Mouse (Mus musculus) hindbrain, embryonic 13.5 days (tissue): ENCODE measurements around the gene Dnajb1. TPM values are rescaled to one million over a fixed set of nuclear protein-coding genes. Genes with fewer than 3 reads are reported as not detected.
A peak's percentile ranks its signal among the peaks of the same experiment; 100 is the strongest.

ENCODE experiments used
- ATAC-seq: fragments of 200-750 bp; cut with Nextera tagmentation; 2 replicates; pipeline ENCODE4 v1.8.0; 2017; ENCODE audit warnings: moderate TSS enrichment; ENCODE audit not compliant: low FRiP score
- H3K27ac ChIP-seq: fragments of 300-500 bp; sonication (generic); 2 replicates; pipeline ENCODE4 v1.5.1; 2015; ENCODE audit warnings: inconsistent platforms, mild to moderate bottlenecking, moderate library complexity
- H3K27me3 ChIP-seq: fragments of 300-500 bp; sonication (generic); 2 replicates; pipeline ENCODE4 v1.6.1; 2015; ENCODE audit warnings: mild to moderate bottlenecking, inconsistent platforms
- H3K36me3 ChIP-seq: fragments of 300-500 bp; sonication (generic); 2 replicates; pipeline ENCODE4 v1.6.1; 2015; ENCODE audit warnings: mild to moderate bottlenecking, inconsistent platforms
- H3K4me1 ChIP-seq: fragments of 300-500 bp; sonication (generic); replicated peaks from 2 replicates; pipeline ENCODE4 v1.6.1; 2015; ENCODE audit warnings: inconsistent platforms
- H3K4me2 ChIP-seq: fragments of 300-500 bp; sonication (generic); 2 replicates; pipeline ENCODE4 v1.6.1; 2015; ENCODE audit warnings: inconsistent platforms, mild to moderate bottlenecking, moderate library complexity
- H3K4me3 ChIP-seq: fragments of 300-500 bp; sonication (generic); 2 replicates; pipeline ENCODE4 v1.5.1; 2015; ENCODE audit warnings: mild to moderate bottlenecking, inconsistent platforms
- H3K9ac ChIP-seq: fragments of 300-500 bp; sonication (generic); 2 replicates; pipeline ENCODE4 v1.6.1; 2015; ENCODE audit warnings: mild to moderate bottlenecking, inconsistent platforms
- H3K9me3 ChIP-seq: fragments of 300-500 bp; sonication (generic); 2 replicates; pipeline ENCODE4 v1.6.1; 2016; ENCODE audit warnings: inconsistent platforms
- WGBS: fragments of 180-500 bp; shearing (Covaris S2); methylation state at CpG from one replicate; pipeline ENCODE4 v1.1.7; 2015; 5-methylcytosine and 5-hydroxymethylcytosine counted together
- polyA plus RNA-seq: library from polyadenylated mRNA; unstranded; fragments of >200 nt; fragmentation: Nextera tagmentation; extraction: Ambion mirVana; gene quantifications from 2 replicates; pipeline ENCODE4 v1.2.1, GENCODE M21; 2015

Gene Dnajb1
- polyA plus RNA-seq, 1 experiment from 2014 or later, result 54.1 TPM

DNA sequence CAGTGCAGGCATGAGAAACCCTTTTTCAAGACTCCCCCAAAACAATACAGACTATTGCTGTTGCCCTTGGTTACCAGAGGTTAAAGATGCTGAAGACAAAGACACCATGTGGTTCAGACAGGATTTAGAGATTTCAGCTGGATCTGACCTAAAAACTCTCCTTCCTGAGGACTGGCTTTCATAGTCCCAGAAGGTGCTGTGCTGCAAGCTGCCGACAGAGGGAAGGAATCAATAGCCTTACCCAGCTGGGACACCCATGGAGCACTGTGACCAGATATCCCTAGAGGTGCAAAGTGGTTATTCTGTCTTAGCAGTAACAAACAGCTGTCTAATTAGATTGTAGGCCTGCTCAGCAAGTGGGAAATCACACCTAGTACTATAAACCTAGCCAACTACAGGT is 9.8 kb upstream of the Dnajb1 start:
- no peak for ATAC-seq
- WGBS, result 7% methylated on average over 1 of the region's 1 CpGs

DNA sequence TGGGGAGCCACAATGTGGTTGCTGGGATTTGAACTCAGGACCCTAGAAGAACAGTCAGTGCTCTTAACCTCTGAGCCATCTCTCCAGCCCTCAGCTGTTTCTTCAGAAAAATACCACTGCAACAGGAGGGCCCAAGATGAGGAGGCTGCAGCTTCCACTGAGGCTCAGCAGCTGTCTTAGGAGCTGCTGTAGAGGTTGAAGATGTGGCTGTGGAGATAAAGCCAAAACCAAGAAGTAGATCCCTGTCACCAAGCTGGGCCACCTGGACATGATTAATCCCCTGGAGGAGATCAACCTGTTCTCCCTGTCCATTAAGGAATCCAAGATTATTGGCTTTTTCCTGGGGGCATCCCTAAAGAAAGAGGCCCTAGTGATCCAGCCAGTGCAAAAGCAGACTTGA is 8.2 kb upstream of the Dnajb1 start:
- Histone ChIP-seq H3K4me2 (no peak overlapping the region), H3K9me3 (no peaks in the 10 kb centered on the region)
- no peak for ATAC-seq

More for the DNA sequence above, 9.8 kb upstream of the Dnajb1 start:
- H3K4me1 ChIP-seq, result peaks cover 3% of the 10 kb centered on the region
- no peak overlapping the region for H3K9ac ChIP-seq
- H3K27ac ChIP-seq, result no peak overlapping the region
- no peaks in the 10 kb centered on the region for H3K36me3 ChIP-seq
- H3K27me3 ChIP-seq, result no peaks in the 10 kb centered on the region
- H3K9me3 ChIP-seq, result no peaks in the 10 kb centered on the region
- no peak overlapping the region for H3K4me2 ChIP-seq
- no peak overlapping the region for H3K4me3 ChIP-seq

DNA sequence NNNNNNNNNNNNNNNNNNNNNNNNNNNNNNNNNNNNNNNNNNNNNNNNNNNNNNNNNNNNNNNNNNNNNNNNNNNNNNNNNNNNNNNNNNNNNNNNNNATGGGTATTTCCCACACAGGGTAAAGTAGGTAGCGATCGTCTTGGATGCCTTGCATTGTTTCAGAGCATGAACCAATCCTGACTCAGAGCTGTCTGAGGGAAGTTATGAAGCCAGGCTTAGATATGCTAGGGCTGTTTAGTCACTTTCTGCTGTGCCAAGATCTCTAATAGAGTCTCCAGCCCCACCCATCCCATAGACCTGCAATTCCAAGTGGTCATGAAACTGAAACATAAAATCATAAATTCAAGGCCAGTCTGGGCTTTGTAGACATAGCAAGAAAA is 5.4 kb upstream of the Dnajb1 start:
- H3K4me3 ChIP-seq, result no peak overlapping the region
- no peaks in the 10 kb centered on the region for H3K36me3 ChIP-seq
- H3K4me2 ChIP-seq, result no peak overlapping the region
- no peak overlapping the region for H3K27ac ChIP-seq
- 77% methylated on average over 2 of the region's 2 CpGs for WGBS
- peaks cover 9% of the 10 kb centered on the region for H3K4me1 ChIP-seq
- no peak overlapping the region for H3K9ac ChIP-seq
- no peak for ATAC-seq
- no peaks in the 10 kb centered on the region for H3K9me3 ChIP-seq
- no peaks in the 10 kb centered on the region for H3K27me3 ChIP-seq

More for the DNA sequence above, 8.2 kb upstream of the Dnajb1 start:
- Histone ChIP-seq H3K4me3 (no peak overlapping the region), H3K4me1 (no peaks in the 10 kb centered on the region), H3K9ac (no peak overlapping the region), H3K27ac (no peak overlapping the region), H3K36me3 (no peaks in the 10 kb centered on the region), H3K27me3 (no peaks in the 10 kb centered on the region)

DNA sequence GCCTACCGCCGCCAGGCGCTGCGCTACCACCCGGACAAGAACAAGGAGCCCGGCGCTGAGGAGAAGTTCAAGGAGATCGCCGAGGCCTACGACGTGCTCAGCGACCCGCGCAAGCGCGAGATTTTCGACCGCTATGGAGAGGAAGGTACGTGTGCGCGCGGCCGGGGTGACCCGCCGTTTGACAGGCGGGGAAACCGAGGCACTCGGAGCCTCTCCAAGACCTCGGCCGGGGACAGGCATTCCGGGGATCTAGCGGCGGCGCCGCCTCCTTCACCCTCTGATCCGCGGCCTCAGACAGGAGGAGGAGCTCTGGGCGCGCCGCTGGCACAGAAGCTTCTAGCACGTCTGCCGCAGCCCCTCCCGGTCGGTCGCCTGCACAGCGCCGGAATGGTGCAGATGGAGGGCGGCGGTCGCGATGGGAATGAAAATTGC is 421 bp downstream of the Dnajb1 start:
- ATAC-seq, result peak; percentile 76
- Histone ChIP-seq H3K4me2 (peak overlapping the region; percentile 90), H3K4me3 (peak overlapping the region; percentile 75), H3K4me1 (peaks cover 33% of the 10 kb centered on the region), H3K9ac (peak overlapping the region; percentile 89), H3K27me3 (no peaks in the 10 kb centered on the region), H3K36me3 (peaks cover 37% of the 10 kb centered on the region), H3K27ac (peak overlapping the region; percentile 98), H3K9me3 (no peaks in the 10 kb centered on the region)
- WGBS, result under 1% methylated on average over 49 of the region's 51 CpGs

DNA sequence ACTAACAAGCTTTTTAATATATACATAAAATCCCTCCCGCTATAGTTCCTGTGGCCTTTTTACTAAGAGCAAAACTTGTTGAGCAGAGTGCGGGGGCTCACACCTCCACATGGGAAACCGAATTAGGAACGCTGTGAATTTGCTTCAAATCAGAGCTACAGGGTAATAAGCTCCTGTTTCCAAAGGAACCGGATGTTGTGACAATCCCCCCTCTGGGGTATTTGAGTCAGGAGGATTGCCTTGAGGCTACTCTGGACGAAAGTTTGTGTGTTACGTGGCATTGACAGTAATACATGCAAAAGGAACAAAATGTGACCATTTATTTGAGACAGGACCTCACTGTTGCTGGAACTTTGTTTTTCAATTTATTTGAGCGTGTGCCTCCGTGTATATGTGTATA is 1.1 kb downstream of the Dnajb1 start:
- Histone ChIP-seq H3K4me2 (peak overlapping the region; percentile 90), H3K27me3 (no peaks in the 10 kb centered on the region), H3K27ac (peak overlapping the region; percentile 98; the same call in 1 of the 2 replicates), H3K36me3 (peaks cover 43% of the 10 kb centered on the region), H3K9ac (peak overlapping the region; percentile 89), H3K4me3 (peak overlapping the region; percentile 75), H3K9me3 (no peaks in the 10 kb centered on the region), H3K4me1 (peaks cover 33% of the 10 kb centered on the region)
- ATAC-seq, result no peak
- WGBS, result 35% methylated on average over 9 of the region's 9 CpGs

DNA sequence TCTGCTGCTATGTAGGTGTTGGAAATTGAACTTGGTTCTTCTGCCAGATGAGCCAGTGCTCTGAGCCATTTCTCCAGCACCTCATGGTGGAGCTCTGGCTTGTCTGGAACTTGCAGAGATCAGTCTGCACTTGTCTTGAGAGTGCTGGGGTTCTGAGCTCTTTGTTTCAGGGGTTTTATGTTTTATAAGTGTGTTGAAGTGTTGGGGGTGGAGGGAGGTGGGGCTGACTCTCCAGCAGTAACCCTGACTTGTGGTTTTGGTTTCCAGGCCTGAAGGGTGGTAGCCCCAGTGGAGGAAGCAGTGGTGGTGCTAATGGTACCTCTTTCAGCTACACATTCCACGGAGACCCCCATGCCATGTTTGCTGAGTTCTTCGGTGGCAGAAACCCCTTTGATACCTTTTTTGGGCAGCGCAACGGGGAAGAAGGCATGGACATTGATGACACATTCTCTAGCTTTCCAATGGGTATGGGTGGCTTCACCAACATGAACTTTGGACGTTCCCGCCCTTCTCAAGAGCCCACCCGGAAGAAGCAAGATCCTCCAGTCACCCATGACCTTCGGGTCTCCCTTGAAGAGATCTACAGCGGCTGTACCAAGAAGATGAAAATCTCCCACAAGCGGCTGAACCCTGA is 1.7 kb downstream of the Dnajb1 start:
- peak overlapping the region; percentile 89 for H3K9ac ChIP-seq
- H3K4me2 ChIP-seq, result peak overlapping the region; percentile 90
- peaks cover 47% of the 10 kb centered on the region for H3K36me3 ChIP-seq
- 97% methylated on average over 10 of the region's 10 CpGs for WGBS
- peaks cover 33% of the 10 kb centered on the region for H3K4me1 ChIP-seq
- no peak for ATAC-seq
- no peaks in the 10 kb centered on the region for H3K9me3 ChIP-seq
- no peak overlapping the region for H3K27ac ChIP-seq
- H3K27me3 ChIP-seq, result no peaks in the 10 kb centered on the region
- H3K4me3 ChIP-seq, result peak overlapping the region; percentile 75

DNA sequence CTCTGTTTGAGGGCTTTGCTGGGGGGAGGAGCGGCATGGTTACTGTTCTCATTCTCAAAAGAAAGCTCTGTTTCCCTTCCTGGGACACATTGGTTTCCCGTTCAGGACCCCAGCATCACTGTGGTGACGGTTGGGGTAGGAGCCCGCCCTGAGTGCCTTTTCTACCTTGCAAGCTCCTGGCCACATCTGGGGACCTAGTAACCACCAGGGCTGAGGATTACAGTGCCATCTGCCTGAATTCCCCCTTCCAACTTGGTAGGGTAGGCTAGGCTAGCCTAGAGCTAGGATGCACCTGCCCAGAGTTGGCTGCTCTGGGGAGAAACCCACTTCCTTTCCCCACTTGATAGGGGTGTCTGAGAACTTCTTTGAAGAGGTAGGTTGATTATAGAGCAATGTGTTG is 3.9 kb downstream of the Dnajb1 start:
- no peak for ATAC-seq
- peaks cover 28% of the 10 kb centered on the region for H3K4me1 ChIP-seq

DNA sequence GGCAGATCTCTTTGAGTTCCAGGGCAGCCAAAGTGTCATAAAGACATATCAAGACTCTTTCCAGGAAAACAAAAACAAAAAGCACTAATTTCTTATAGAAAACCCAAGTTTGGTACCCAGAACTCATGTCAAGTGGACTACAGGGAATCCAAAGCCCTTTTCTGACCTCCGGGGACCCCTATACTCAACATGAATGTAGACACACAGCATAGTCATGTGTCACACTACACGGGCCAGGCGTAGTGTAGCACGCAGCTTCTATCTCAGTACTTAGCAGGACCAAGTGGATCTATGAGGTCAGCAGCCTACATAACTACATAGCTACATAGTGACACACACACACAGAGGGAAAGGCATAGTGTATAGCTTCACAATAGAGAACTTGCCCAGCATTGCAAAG is 5.7 kb downstream of the Dnajb1 start:
- Histone ChIP-seq H3K27ac (no peak overlapping the region), H3K36me3 (peaks cover 47% of the 10 kb centered on the region), H3K4me3 (no peak overlapping the region), H3K4me2 (no peak overlapping the region), H3K9ac (no peak overlapping the region), H3K9me3 (no peaks in the 10 kb centered on the region), H3K27me3 (no peaks in the 10 kb centered on the region), H3K4me1 (peaks cover 23% of the 10 kb centered on the region)
- over 99% methylated on average over 4 of the region's 4 CpGs for WGBS
- no peak for ATAC-seq

More for the DNA sequence above, 3.9 kb downstream of the Dnajb1 start:
- Histone ChIP-seq H3K9me3 (no peaks in the 10 kb centered on the region), H3K27ac (no peak overlapping the region), H3K4me3 (no peak overlapping the region), H3K27me3 (no peaks in the 10 kb centered on the region), H3K4me2 (no peak overlapping the region), H3K9ac (no peak overlapping the region), H3K36me3 (peaks cover 47% of the 10 kb centered on the region)
- 92% methylated on average over 4 of the region's 4 CpGs for WGBS

DNA sequence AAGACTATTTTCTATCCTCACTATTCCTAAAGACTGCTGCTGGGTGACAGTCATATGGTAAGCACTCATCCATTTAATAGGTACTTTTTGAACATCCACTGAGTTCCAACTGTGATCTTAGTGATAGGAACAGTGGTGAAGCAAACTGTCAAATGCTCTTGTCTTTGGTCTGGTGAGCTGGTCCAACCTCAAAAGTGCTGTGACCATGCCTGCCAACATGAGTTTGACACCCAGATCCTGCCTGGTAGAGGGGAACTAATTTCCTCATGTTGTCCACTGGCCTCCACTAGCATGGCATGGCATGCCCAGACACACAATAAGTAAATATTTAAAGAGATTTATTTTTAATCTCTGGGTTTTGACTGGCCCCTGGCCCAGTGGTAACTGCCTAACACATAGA is 8.6 kb downstream of the Dnajb1 start:
- Histone ChIP-seq H3K27ac (no peak overlapping the region), H3K4me2 (no peak overlapping the region), H3K9ac (no peak overlapping the region), H3K36me3 (peaks cover 28% of the 10 kb centered on the region), H3K9me3 (no peaks in the 10 kb centered on the region), H3K27me3 (no peaks in the 10 kb centered on the region), H3K4me3 (no peak overlapping the region), H3K4me1 (no peaks in the 10 kb centered on the region)
- no peak for ATAC-seq

DNA sequence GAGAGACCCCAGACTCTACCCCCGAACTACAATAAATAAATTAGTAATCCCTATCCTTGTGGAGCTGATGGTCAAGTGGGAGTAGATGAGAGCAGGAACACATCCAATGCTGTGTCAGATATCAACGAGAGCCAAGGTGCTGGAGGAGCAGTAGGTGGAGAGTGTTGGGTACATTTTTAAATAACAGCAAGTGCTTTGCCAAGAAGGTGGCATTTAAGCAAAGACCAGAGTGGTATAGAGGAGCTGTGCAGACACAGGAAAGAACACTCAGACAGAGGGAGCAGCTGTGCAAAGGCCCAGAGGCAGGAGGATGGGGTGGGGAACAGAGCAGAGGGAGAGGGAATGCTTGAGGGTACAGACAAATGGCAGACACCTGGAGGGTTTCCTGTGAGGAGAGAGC is 9.1 kb downstream of the Dnajb1 start:
- peaks cover 23% of the 10 kb centered on the region for H3K36me3 ChIP-seq
- no peak overlapping the region for H3K9ac ChIP-seq
- no peak overlapping the region for H3K4me2 ChIP-seq
- H3K27ac ChIP-seq, result no peak overlapping the region
- 0 out of 2 replicates have a peak, but pooled peaks cover 2% of the 10 kb centered on the region for H3K4me1 ChIP-seq
- H3K4me3 ChIP-seq, result no peak overlapping the region
- H3K27me3 ChIP-seq, result no peaks in the 10 kb centered on the region
- no peak for ATAC-seq
- WGBS, result 86% methylated on average over 2 of the region's 2 CpGs
- no peaks in the 10 kb centered on the region for H3K9me3 ChIP-seq

DNA sequence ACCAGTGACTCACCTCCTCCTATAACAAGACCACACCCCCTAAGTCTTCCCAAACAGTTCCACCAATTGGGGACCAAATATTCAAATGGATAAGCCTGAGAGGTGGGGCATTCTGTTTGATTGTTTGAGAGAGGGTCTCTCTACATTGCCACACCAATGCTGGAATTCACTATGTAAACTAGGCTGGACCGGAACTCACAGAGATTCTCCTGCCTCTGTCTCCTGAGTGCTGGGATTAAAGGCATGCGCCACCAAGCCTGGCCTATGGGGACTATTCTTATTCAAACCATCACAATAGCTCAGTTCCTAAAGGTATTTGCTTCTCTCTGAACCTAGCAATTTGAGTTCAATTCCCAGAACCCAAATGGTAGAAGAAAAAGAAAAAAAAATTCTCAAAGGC is 10.6 kb downstream of the Dnajb1 start:
- 94% methylated on average over 2 of the region's 2 CpGs for WGBS
- no peak for ATAC-seq
- H3K4me2 ChIP-seq, result no peak overlapping the region
- H3K27ac ChIP-seq, result no peak overlapping the region
- H3K4me3 ChIP-seq, result no peak overlapping the region
- no peaks in the 10 kb centered on the region for H3K9me3 ChIP-seq
- H3K27me3 ChIP-seq, result 0 out of 2 replicates have a peak, but pooled peaks cover 2% of the 10 kb centered on the region
- 0 out of 2 replicates have a peak, but pooled peaks cover 4% of the 10 kb centered on the region for H3K4me1 ChIP-seq
- no peak overlapping the region for H3K9ac ChIP-seq
- peaks cover 9% of the 10 kb centered on the region for H3K36me3 ChIP-seq

DNA sequence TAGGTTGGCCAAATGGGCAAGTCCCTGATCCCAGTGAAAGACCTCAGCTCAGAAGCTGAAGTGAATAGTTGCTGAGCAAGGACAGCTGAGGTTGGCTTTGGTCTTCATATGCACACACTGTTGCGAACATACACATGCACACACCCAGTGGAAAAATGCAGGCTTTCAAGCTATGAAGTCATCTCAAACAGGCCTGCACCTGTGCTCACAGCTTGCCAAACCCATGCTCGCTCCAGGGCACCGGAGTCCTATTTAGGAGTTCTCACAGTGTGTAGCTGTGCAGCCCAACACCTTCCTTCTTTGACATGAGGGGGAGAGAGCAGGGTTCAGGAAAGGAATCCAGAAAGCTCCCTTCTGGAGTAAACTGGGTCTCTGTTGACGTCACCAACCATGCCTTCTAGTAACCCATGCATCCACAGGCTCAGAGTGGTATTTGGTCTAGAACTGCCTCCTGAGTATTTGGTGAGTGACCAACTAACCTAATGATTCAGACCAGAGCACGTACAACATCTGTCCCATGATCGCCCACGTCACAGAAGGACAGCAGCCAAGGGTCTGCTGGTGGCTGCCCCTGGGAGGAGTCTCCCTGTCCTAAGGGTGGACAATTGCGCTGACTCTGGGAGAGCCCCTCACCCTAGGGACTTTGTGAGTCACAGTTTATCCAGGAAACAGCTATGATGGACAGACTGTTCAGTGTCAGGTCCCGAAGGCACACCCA is 11.7 kb downstream of the Dnajb1 start:
- no peak for ATAC-seq
- 0 out of 2 replicates have a peak, but pooled peaks cover 4% of the 10 kb centered on the region for H3K4me1 ChIP-seq
- H3K9me3 ChIP-seq, result no peaks in the 10 kb centered on the region
- 0 out of 2 replicates have a peak, but pooled peaks cover 2% of the 10 kb centered on the region for H3K27me3 ChIP-seq
- H3K27ac ChIP-seq, result no peak overlapping the region
- WGBS, result 93% methylated on average over 9 of the region's 9 CpGs
- H3K4me2 ChIP-seq, result no peak overlapping the region
- H3K4me3 ChIP-seq, result no peak overlapping the region
- no peak overlapping the region for H3K9ac ChIP-seq
- no peaks in the 10 kb centered on the region for H3K36me3 ChIP-seq
